Mouse (Mus musculus) heart, embryonic 11.5 days (tissue): ENCODE measurements around the gene Fam122b. TPM values are rescaled to one million over a fixed set of nuclear protein-coding genes. Genes with fewer than 3 reads are reported as not detected.
"Not testable (repeated sequence)": the region's sequence is repeated elsewhere in the genome, so short reads cannot be mapped to it uniquely, and the experiment has no call there.

Experiments used
- ATAC-seq: fragments of 200-750 bp; cut with Nextera tagmentation; replicated peaks from 2 replicates; pipeline ENCODE4 v1.8.0; 2017; ENCODE audit warnings: moderate library complexity; ENCODE audit not compliant: insufficient number of reproducible peaks, low FRiP score, low TSS enrichment
- H3K27ac ChIP-seq: fragments of 300-500 bp; sonication (generic); 2 replicates; pipeline ENCODE4 v1.5.1; 2014; ENCODE audit warnings: mild to moderate bottlenecking, low read depth, low read length
- H3K27me3 ChIP-seq: fragments of 300-500 bp; sonication (generic); 2 replicates; pipeline ENCODE4 v1.6.1; 2014; ENCODE audit warnings: mild to moderate bottlenecking, low read length, mixed read lengths; ENCODE audit not compliant: control insufficient read depth, insufficient read depth
- H3K36me3 ChIP-seq: fragments of 300-500 bp; sonication (generic); 2 replicates; pipeline ENCODE4 v1.6.1; 2014; ENCODE audit warnings: mild to moderate bottlenecking, low read length, moderate library complexity, mixed read lengths; ENCODE audit not compliant: control insufficient read depth, insufficient read depth
- H3K4me1 ChIP-seq: fragments of 300-500 bp; sonication (generic); 2 replicates; pipeline ENCODE4 v1.6.1; 2014; ENCODE audit warnings: low read length; ENCODE audit not compliant: control insufficient read depth, insufficient read depth
- H3K4me2 ChIP-seq: fragments of 300-500 bp; sonication (generic); 2 replicates; pipeline ENCODE4 v1.6.1; 2014; ENCODE audit warnings: mild to moderate bottlenecking, moderate library complexity
- H3K4me3 ChIP-seq: fragments of 300-500 bp; sonication (generic); 2 replicates; pipeline ENCODE4 v1.5.1; 2014; ENCODE audit warnings: low read depth, low read length
- H3K9ac ChIP-seq: fragments of 300-500 bp; sonication (generic); 2 replicates; pipeline ENCODE4 v1.6.1; 2014; ENCODE audit warnings: mild to moderate bottlenecking, low read depth, low read length, moderate library complexity
- H3K9me3 ChIP-seq: fragments of 300-500 bp; sonication (generic); replicated peaks from 2 replicates; pipeline ENCODE4 v1.6.1; 2016; ENCODE audit warnings: low read length; ENCODE audit not compliant: control insufficient read depth
- WGBS: fragments of 180-500 bp; shearing (Covaris S2); extraction: QIAGEN DNeasy Blood & Tissue Kit; methylation state at CpG from one replicate; pipeline ENCODE4 v1.1.7; 2014; ENCODE audit not compliant: insufficient replicate concordance; 5-methylcytosine and 5-hydroxymethylcytosine counted together
- polyA plus RNA-seq: library from polyadenylated mRNA; unstranded; fragments of >200 nt; fragmentation: Nextera tagmentation; extraction: Ambion mirVana; gene quantifications from 2 replicates; pipeline ENCODE4 v1.2.1, GENCODE M21; 2014

Fam122b gene
- 21.3 and 26.0 TPM in 2 replicates for polyA plus RNA-seq

DNA sequence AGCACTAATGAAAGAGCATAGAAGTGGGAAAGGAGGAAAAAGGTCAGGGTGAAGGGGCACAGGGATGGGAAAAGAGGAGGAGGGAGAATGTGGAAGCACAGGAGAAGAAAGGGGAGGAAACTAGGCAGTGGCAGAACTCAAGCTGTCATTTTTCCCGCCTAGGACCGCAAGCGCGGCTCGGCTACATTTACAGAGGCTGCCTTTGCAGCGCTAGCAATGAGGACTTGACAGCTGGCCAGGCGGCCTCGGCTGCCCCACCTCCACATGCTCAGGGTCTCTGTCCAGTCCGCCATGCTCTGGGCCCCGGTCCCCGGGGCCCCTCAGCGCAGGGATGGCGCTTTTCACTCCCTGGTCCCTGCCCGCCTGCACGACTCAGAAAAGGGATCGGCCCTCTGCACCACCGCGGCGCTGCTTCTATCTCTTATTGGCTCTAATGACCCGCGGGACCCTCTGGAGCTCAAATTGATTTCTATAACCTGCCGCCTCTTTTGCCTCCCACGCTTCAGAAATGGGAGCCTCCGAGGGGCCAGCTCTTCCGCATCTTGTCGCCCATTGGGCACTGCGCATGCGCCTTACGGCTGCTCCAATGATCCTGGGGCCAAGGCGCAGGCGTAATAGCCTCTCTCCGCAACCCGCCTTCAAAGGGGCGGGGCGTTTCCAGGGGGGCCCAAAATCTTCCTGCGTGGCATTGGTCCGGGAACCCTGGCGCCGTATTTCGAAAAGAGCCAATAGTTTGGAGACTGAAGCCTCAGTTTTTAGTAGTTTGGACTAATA is at the start of gene Fam122b:
Gene Fam122b (minus strand): TSS at position 517 of the 774 bp plus-strand sequence.
- 16% methylated on average over 40 of the region's 40 CpGs for WGBS
- H3K9ac ChIP-seq = peak within 1 kb of the TSS; percentile 70
- peak within 1 kb of the TSS; percentile 74 for H3K4me2 ChIP-seq
- H3K9me3 ChIP-seq = no peaks in the 10 kb centered on the region
- H3K36me3 ChIP-seq = no peaks in the 10 kb centered on the region
- peak within 1 kb of the TSS; percentile 82 for H3K27ac ChIP-seq
- H3K4me1 ChIP-seq = no peaks in the 10 kb centered on the region
- no peaks in the 10 kb centered on the region for H3K27me3 ChIP-seq
- peak within 1 kb of the TSS; percentile 66 for H3K4me3 ChIP-seq
- peak; percentile 73 for ATAC-seq

DNA sequence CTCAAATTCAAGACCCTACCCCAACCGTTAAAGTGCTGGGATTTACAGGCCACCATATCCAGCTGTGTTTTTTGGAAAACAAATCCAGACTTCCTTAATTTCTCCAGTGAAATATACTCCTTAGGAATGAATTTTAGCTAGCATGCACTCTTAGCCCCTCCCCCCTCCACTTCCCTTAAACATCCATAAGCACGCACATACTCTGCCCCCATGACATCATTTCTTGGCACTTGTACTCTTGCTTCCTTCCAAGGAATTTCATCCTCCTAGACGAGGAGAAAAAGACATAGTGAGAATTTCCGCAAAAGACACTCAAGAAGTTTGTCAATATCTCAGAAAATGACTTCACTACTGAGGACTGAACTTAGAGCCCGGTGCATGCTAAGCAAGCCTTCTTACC is 18.3 kb upstream of the Fam122b start:
- Histone ChIP-seq H3K4me1 (no peaks in the 10 kb centered on the region), H3K4me2 (no peak overlapping the region), H3K4me3 (no peak overlapping the region), H3K9ac (no peak overlapping the region), H3K9me3 (no peaks in the 10 kb centered on the region), H3K27me3 (no peaks in the 10 kb centered on the region), H3K36me3 (no peaks in the 10 kb centered on the region), H3K27ac (no peak overlapping the region)
- 70% methylated on average over 5 of the region's 5 CpGs for WGBS
- ATAC-seq = no peak

DNA sequence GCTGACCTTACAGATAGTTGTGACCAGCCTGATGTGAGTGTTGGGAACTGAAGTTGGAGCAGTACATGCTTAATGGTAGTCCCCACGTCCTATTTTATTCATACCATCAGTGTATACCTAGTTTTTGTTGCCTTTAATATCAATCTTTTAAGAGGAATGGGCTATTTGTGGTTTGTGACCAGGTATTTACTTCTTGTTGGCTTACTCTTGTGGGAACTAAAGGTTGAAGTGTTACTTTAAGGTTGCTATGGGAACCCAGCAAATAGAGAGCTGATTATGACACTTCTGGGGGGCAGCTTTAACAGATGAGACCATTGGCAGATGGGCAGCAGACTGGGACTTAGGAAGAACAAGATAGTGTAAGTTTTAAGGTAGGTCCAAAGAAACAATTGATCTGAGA is 3.5 kb upstream of the Fam122b start, which contains the start of gene Fam122c:
Gene Fam122c (plus strand): TSS at position 301 of the 400 bp plus-strand sequence.
- H3K27ac ChIP-seq = no peak within 1 kb of the TSS
- no peaks in the 10 kb centered on the region for H3K9me3 ChIP-seq
- 60% methylated on average over 1 of the region's 1 CpGs for WGBS
- H3K4me1 ChIP-seq = no peaks in the 10 kb centered on the region
- no peaks in the 10 kb centered on the region for H3K27me3 ChIP-seq
- H3K36me3 ChIP-seq = no peaks in the 10 kb centered on the region
- H3K4me2 ChIP-seq = no peak within 1 kb of the TSS
- ATAC-seq = no peak
- H3K9ac ChIP-seq = no peak within 1 kb of the TSS
- H3K4me3 ChIP-seq = no peak within 1 kb of the TSS

DNA sequence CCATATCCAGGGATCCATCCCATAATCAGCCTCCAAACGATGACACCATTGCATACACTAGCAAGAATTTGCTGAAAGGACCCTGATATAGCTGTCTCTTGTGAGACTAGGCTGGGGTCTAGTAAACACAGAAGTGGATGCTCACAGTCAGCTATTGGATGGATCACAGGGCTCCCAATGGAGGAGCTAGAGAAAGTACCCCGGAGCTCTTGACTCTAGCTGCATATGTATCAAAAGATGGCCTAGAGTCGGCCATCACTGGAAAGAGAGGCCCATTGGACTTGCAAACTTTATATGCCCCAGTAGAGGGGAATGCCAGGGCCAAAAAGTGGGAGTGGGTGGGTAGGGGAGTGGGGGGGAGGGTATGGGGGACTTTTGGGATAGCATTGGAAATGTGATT is 2.0 kb upstream of the Fam122b start:
- not testable (repeated sequence) for H3K4me2 ChIP-seq, H3K27me3 ChIP-seq, H3K4me1 ChIP-seq, H3K36me3 ChIP-seq, H3K4me3 ChIP-seq, H3K9me3 ChIP-seq, H3K27ac ChIP-seq, ATAC-seq, H3K9ac ChIP-seq
- WGBS = 64% methylated on average over 3 of the region's 3 CpGs

DNA sequence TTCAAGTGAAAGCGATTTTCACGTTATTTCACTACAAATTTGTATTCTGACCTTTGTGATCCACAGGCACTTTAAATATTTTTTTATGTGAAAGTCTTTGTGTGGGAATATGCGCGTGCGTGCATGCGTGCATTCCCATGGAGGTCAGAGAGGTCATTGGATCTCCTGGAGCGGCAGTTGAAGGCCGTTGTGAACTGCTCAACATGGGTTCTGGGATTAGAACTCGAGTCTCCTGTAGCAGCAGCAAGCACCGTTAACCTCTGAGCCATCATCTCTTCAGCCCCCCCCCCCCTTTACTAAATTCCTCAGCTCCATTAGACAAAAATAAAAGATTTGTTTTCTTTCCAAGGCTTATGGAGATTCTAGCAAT is 443 bp upstream of the Fam122b start:
- Histone ChIP-seq H3K9ac (no peak overlapping the region), H3K4me2 (peak overlapping the region; percentile 74), H3K27ac (no peak overlapping the region), H3K36me3 (no peaks in the 10 kb centered on the region), H3K4me1 (no peaks in the 10 kb centered on the region), H3K4me3 (peak overlapping the region; percentile 66), H3K27me3 (no peaks in the 10 kb centered on the region), H3K9me3 (no peaks in the 10 kb centered on the region)
- 23% methylated on average over 10 of the region's 10 CpGs for WGBS
- no peak for ATAC-seq

GRCm38 (mm10) chrX:53268856-53269255 is 749 bp downstream of the Fam122b start:
- Histone ChIP-seq H3K27ac (peak overlapping the region; percentile 82), H3K4me3 (peak overlapping the region; percentile 66), H3K4me2 (peak overlapping the region; percentile 74), H3K4me1 (no peaks in the 10 kb centered on the region), H3K36me3 (no peaks in the 10 kb centered on the region), H3K9ac (peak overlapping the region; percentile 70), H3K27me3 (no peaks in the 10 kb centered on the region), H3K9me3 (no peaks in the 10 kb centered on the region)
- ATAC-seq = peak; percentile 83
- WGBS = 24% methylated on average over 10 of the region's 10 CpGs

- Histone ChIP-seq H3K27me3 (no peaks in the 10 kb centered on the region), H3K4me3 (no peak overlapping the region), H3K36me3 (no peaks in the 10 kb centered on the region), H3K4me2 (peak overlapping the region; percentile 14; the same call in 1 of the 2 replicates), H3K9me3 (no peaks in the 10 kb centered on the region), H3K9ac (no peak overlapping the region), H3K27ac (no peak overlapping the region), H3K4me1 (no peaks in the 10 kb centered on the region)
- ATAC-seq = no peak
- 42% methylated on average over 9 of the region's 9 CpGs for WGBS
Observed at GRCm38 (mm10) chrX:53266186-53266585, 3.4 kb downstream of the Fam122b start.

DNA sequence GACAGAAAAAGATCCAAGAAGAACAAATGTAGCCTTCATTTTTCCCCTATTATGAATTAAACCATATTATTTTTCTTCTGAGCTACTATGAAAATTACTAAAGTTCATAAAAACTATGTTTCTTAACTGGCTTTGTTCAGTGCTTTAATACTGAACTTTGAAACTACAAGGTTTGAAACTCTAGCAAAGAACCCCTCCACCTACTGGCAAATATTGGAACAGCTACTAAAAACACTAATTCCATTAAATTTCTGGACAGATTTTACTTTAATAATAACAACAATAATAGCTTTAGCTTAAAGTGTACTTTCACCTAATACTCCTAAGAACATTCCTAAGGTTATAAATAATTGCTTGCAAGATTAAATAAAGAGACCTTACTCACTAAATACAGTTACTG is 14.4 kb downstream of the Fam122b start:
- Histone ChIP-seq H3K9me3 (no peaks in the 10 kb centered on the region), H3K4me1 (no peaks in the 10 kb centered on the region)
- no peak for ATAC-seq

DNA sequence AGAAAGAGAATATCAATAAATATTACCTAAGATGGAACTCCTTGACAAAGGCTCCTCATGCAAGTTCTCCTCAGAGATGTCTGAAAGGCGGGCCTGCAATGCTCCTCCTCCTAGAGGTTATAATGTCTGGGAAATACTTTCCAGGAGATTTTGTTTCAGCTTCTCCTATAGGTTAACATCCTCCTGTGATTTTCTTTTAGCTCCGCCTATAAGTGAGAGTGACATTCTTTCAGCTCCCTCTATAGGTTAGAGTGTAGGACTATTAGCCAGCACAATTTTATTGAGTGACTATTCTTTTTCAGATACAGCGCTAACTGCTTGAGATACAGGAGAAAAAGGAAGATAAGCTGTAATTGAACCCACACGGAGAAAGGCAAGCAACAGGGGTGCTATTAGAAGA is 29.6 kb downstream of the Fam122b start, which contains the start of gene Plac1:
Gene Plac1 (minus strand): TSS at position 101 of the 400 bp plus-strand sequence.
- Histone ChIP-seq H3K27me3 (no peaks in the 10 kb centered on the region), H3K27ac (no peak within 1 kb of the TSS), H3K4me3 (no peak within 1 kb of the TSS), H3K36me3 (no peaks in the 10 kb centered on the region; the same call in 1 of the 2 replicates), H3K9me3 (no peaks in the 10 kb centered on the region), H3K4me1 (no peaks in the 10 kb centered on the region), H3K9ac (no peak within 1 kb of the TSS), H3K4me2 (no peak within 1 kb of the TSS)
- ATAC-seq = no peak
- WGBS = 69% methylated on average over 4 of the region's 4 CpGs

More for the DNA sequence above, 14.4 kb downstream of the Fam122b start:
- H3K4me3 ChIP-seq = no peak overlapping the region
- no peak overlapping the region for H3K9ac ChIP-seq
- no peak overlapping the region for H3K4me2 ChIP-seq
- H3K27me3 ChIP-seq = no peaks in the 10 kb centered on the region
- no peak overlapping the region for H3K27ac ChIP-seq
- no peaks in the 10 kb centered on the region for H3K36me3 ChIP-seq
